Mouse (Mus musculus): ENCODE measurements around the gene Vmn2r63.

GRCm38 (mm10) chr7:42878090-42878489, 55.5 kb downstream of the Vmn2r63 start:
- TF ChIP-seq CTCF (IDR thresholded peaks at IDR 0.05; ENCODE audit: control insufficient read depth, insufficient read depth, insufficient read length): no peak
- TF ChIP-seq USF1 (IDR thresholded peaks at IDR 0.05; ENCODE audit: low read depth): no peak
- no peak for TF ChIP-seq MYOG (IDR thresholded peaks at IDR 0.05; ENCODE audit: control insufficient read depth, extremely low read depth, insufficient read length)
